Mouse (Mus musculus) midbrain, postnatal 0 days (tissue): Measurements from ENCODE around the gene Ly6g6c. TPM values are rescaled to one million over a fixed set of nuclear protein-coding genes. Genes with fewer than 3 reads are reported as not detected.

Source experiments
- ATAC-seq: fragments of 200-750 bp; cut with Nextera tagmentation; 2 replicates; pipeline ENCODE4 v1.8.0; 2017; ENCODE audit warnings: moderate number of reproducible peaks, mild to moderate bottlenecking, moderate TSS enrichment, moderate library complexity; ENCODE audit not compliant: low FRiP score
- DNase-seq: peaks from one replicate; pipeline ENCODE4 v3.0.0-alpha.2; 2015; ENCODE audit warnings: low spot score
- H3K27ac ChIP-seq: fragments of 300-500 bp; sonication (generic); 2 replicates; pipeline ENCODE4 v1.5.1; 2014; ENCODE audit warnings: low read depth, mild to moderate bottlenecking, low read length, mixed read lengths
- H3K27me3 ChIP-seq: fragments of 300-500 bp; sonication (generic); 2 replicates; pipeline ENCODE4 v1.6.1; 2014; ENCODE audit warnings: low read length, control low read depth, mixed read lengths; ENCODE audit not compliant: insufficient read depth
- H3K36me3 ChIP-seq: fragments of 300-500 bp; sonication (generic); 2 replicates; pipeline ENCODE4 v1.6.1; 2014; ENCODE audit warnings: low read length, control low read depth, mixed read lengths; ENCODE audit not compliant: insufficient read depth
- H3K4me1 ChIP-seq: fragments of 300-500 bp; sonication (generic); 2 replicates; pipeline ENCODE4 v1.6.1; 2014; ENCODE audit warnings: mild to moderate bottlenecking, control low read depth, antibody characterized with exemption, low read length, mixed read lengths; ENCODE audit not compliant: insufficient read depth
- H3K4me2 ChIP-seq: fragments of 300-500 bp; sonication (generic); 2 replicates; pipeline ENCODE4 v1.6.1; 2014; ENCODE audit warnings: low read depth, mild to moderate bottlenecking, low read length, mixed read lengths; ENCODE audit not compliant: poor library complexity, severe bottlenecking
- H3K4me3 ChIP-seq: fragments of 300-500 bp; sonication (generic); 2 replicates; pipeline ENCODE4 v1.5.1; 2014; ENCODE audit warnings: low read depth, mild to moderate bottlenecking, low read length, moderate library complexity
- H3K9ac ChIP-seq: fragments of 300-500 bp; sonication (generic); replicated peaks from 2 replicates; pipeline ENCODE4 v1.6.1; 2014; ENCODE audit warnings: mild to moderate bottlenecking, low read length, moderate library complexity, mixed read lengths; ENCODE audit not compliant: poor library complexity, severe bottlenecking
- H3K9me3 ChIP-seq: fragments of 300-500 bp; sonication (generic); 2 replicates; pipeline ENCODE4 v1.6.1; 2016; ENCODE audit warnings: low read length, control low read depth
- CTCF ChIP-seq: IDR thresholded peaks from 2 replicates; pipeline ENCODE4 v1.5.1; 2016; ENCODE audit warnings: antibody characterized with exemption, mild to moderate bottlenecking
- WGBS: fragments of 180-500 bp; shearing (Covaris S2); extraction: QIAGEN DNeasy Blood & Tissue Kit; methylation state at CpG from one replicate; pipeline ENCODE4 v1.1.7; 2014; 5-methylcytosine and 5-hydroxymethylcytosine counted together
- polyA plus RNA-seq: library from polyadenylated mRNA; unstranded; fragments of >200 nt; fragmentation: Nextera tagmentation; extraction: Ambion mirVana; gene quantifications from 2 replicates; pipeline ENCODE4 v1.2.1, GENCODE M21; 2015
- total RNA-seq: library from RNA; depleted of rRNA; stranded (reverse); fragments of >200 nt; gene quantifications from 2 replicates; pipeline ENCODE4 v1.2.3, GENCODE M21; 2014

The Ly6g6c gene
- total and polyA plus RNA-seq, 2 experiments from 2014 or later, result 2.4 TPM; not detected in 1

- DNase-seq (no peak), ATAC-seq (no peak)
- no peaks in the 10 kb centered on the region for H3K9me3 ChIP-seq
- peaks cover 38% of the 10 kb centered on the region for H3K36me3 ChIP-seq
- no peaks in the 10 kb centered on the region for H3K4me1 ChIP-seq
- H3K27ac ChIP-seq, result no peak overlapping the region
- WGBS, result 79% methylated on average over 6 of the region's 6 CpGs
- H3K4me3 ChIP-seq, result no peak overlapping the region
- no peak overlapping the region for H3K9ac ChIP-seq
- no peaks in the 10 kb centered on the region for H3K27me3 ChIP-seq
- no peak overlapping the region for H3K4me2 ChIP-seq
- no peak for TF ChIP-seq CTCF
Observed at GRCm38 (mm10) chr17:35104754-35105153, 39.6 kb downstream of the Ly6g6c start.

GRCm38 (mm10) chr17:35105740-35106389 lies 40.7 kb downstream of the Ly6g6c start:
- WGBS, result 21% methylated on average over 13 of the region's 13 CpGs
- H3K27ac ChIP-seq, result no peak overlapping the region
- peak; percentile 14; the same call in 1 of the 2 replicates for ATAC-seq

GRCm38 (mm10) chr17:35106522-35106921 lies 41.3 kb downstream of the Ly6g6c start:
- Histone ChIP-seq H3K9me3 (no peaks in the 10 kb centered on the region), H3K4me2 (peak overlapping the region; percentile 26; the same call in 1 of the 2 replicates)

More at GRCm38 (mm10) chr17:35105740-35106389, 40.7 kb downstream of the Ly6g6c start:
- Histone ChIP-seq H3K4me1 (no peaks in the 10 kb centered on the region), H3K4me2 (peak overlapping the region; percentile 26; the same call in 1 of the 2 replicates), H3K4me3 (no peak overlapping the region), H3K9ac (no peak overlapping the region), H3K9me3 (no peaks in the 10 kb centered on the region), H3K36me3 (peaks cover 28% of the 10 kb centered on the region), H3K27me3 (no peaks in the 10 kb centered on the region)
- peak; percentile 70 for TF ChIP-seq CTCF
- DNase-seq, result peak; percentile 72

GRCm38 (mm10) chr17:35108097-35108496 lies 42.9 kb downstream of the Ly6g6c start, which contains the start of gene Ly6g5c:
Gene Ly6g5c, plus strand, starts transcription at chr17:35108279.
- no peak within 1 kb of the TSS for H3K4me2 ChIP-seq
- no peaks in the 10 kb centered on the region for H3K9me3 ChIP-seq
- no peak within 1 kb of the TSS for H3K27ac ChIP-seq
- no peak within 1 kb of the TSS for H3K9ac ChIP-seq
- peaks cover 8% of the 10 kb centered on the region for H3K36me3 ChIP-seq
- 85% methylated on average over 6 of the region's 6 CpGs for WGBS
- TF ChIP-seq CTCF, result no peak
- H3K27me3 ChIP-seq, result no peaks in the 10 kb centered on the region
- no peaks in the 10 kb centered on the region for H3K4me1 ChIP-seq
- no peak within 1 kb of the TSS for H3K4me3 ChIP-seq
- no peak for DNase-seq
- no peak for ATAC-seq

More at GRCm38 (mm10) chr17:35106522-35106921, 41.3 kb downstream of the Ly6g6c start:
- TF ChIP-seq CTCF, result peak; percentile 62
- Histone ChIP-seq H3K4me1 (no peaks in the 10 kb centered on the region), H3K27ac (no peak overlapping the region), H3K36me3 (peaks cover 22% of the 10 kb centered on the region), H3K9ac (no peak overlapping the region), H3K27me3 (no peaks in the 10 kb centered on the region), H3K4me3 (no peak overlapping the region)
- ATAC-seq (no peak), DNase-seq (peak; percentile 42)
- WGBS, result 56% methylated on average over 3 of the region's 3 CpGs

- ATAC-seq, result no peak
- Histone ChIP-seq H3K4me3 (no peak overlapping the region), H3K9ac (no peak overlapping the region), H3K4me2 (no peak overlapping the region), H3K9me3 (no peaks in the 10 kb centered on the region), H3K4me1 (no peaks in the 10 kb centered on the region), H3K27ac (no peak overlapping the region), H3K36me3 (peaks cover 24% of the 10 kb centered on the region), H3K27me3 (no peaks in the 10 kb centered on the region)
- no peak for TF ChIP-seq CTCF
- 72% methylated on average over 9 of the region's 9 CpGs for WGBS
- DNase-seq, result no peak
Observed at GRCm38 (mm10) chr17:35111774-35112173, 46.6 kb downstream of the Ly6g6c start.
